Mouse (Mus musculus): ENCODE measurements around the gene Gpr150.

Gene Gpr150

GRCm38 (mm10) chr13:76017465-76017864, 39.3 kb downstream of the Gpr150 start:
- intact Hi-C loops (cut with DNase I), result loop anchor here (5.0 kb wide), 1 partner anchor 80 kb away; the partner anchor contains the start of genes Arsk and Ttc37

DNA sequence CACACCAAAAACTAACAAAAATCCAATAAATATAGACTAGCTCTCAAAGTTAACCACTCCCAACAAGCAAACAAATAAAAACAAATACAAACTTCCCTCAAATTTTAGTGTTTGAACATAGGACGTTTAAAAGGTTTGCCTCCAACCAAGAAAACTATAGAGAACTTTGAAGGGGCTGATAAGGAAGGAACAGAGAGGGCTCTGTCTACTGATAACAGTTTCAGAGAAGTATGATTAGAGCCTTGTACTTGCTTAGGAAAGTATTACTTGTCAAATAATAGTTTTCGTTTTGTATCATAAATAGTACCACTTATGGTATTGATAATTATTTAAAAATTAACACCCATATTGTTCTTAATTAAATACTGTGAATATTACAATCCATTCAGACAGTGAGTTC, 42.3 kb downstream of the Gpr150 start:
- intact Hi-C loops (cut with DNase I), result no loop called here

Data from adrenal gland (tissue).